Mouse (Mus musculus) heart, embryonic 15.5 days (tissue): ENCODE data around the gene Acap1. TPM values are rescaled to one million over a fixed set of nuclear protein-coding genes. Genes with fewer than 3 reads are reported as not detected.

Source experiments
- ATAC-seq: fragments of 200-750 bp; cut with Nextera tagmentation; replicated peaks from 2 replicates; pipeline ENCODE4 v1.8.0; 2017; ENCODE audit warnings: low read depth, moderate TSS enrichment; ENCODE audit not compliant: insufficient number of reproducible peaks, insufficient read depth, low FRiP score
- H3K27ac ChIP-seq: fragments of 300-500 bp; sonication (generic); 2 replicates; pipeline ENCODE4 v1.5.1; 2015; ENCODE audit warnings: mild to moderate bottlenecking, inconsistent platforms
- H3K27me3 ChIP-seq: fragments of 300-500 bp; sonication (generic); 2 replicates; pipeline ENCODE4 v1.6.1; 2015; ENCODE audit warnings: inconsistent platforms
- H3K36me3 ChIP-seq: fragments of 300-500 bp; sonication (generic); 2 replicates; pipeline ENCODE4 v1.6.1; 2015; ENCODE audit warnings: mild to moderate bottlenecking, inconsistent platforms
- H3K4me1 ChIP-seq: fragments of 300-500 bp; sonication (generic); replicated peaks from 2 replicates; pipeline ENCODE4 v1.6.1; 2015; ENCODE audit warnings: inconsistent platforms
- H3K4me2 ChIP-seq: fragments of 300-500 bp; sonication (generic); 2 replicates; pipeline ENCODE4 v1.6.1; 2015; ENCODE audit warnings: inconsistent platforms, mild to moderate bottlenecking, moderate library complexity
- H3K4me3 ChIP-seq: fragments of 300-500 bp; sonication (generic); 2 replicates; pipeline ENCODE4 v1.5.1; 2015; ENCODE audit warnings: mild to moderate bottlenecking, inconsistent platforms
- H3K9ac ChIP-seq: fragments of 300-500 bp; sonication (generic); 2 replicates; pipeline ENCODE4 v1.6.1; 2015; ENCODE audit warnings: mild to moderate bottlenecking, inconsistent platforms
- H3K9me3 ChIP-seq: fragments of 300-500 bp; sonication (generic); replicated peaks from 2 replicates; pipeline ENCODE4 v1.6.1; 2016; ENCODE audit warnings: inconsistent platforms
- WGBS: fragments of 180-500 bp; shearing (Covaris S2); methylation state at CpG from one replicate; pipeline ENCODE4 v1.1.7; 2015; ENCODE audit warnings: mixed read lengths; 5-methylcytosine and 5-hydroxymethylcytosine counted together
- polyA plus RNA-seq: library from polyadenylated mRNA; unstranded; fragments of >200 nt; fragmentation: Nextera tagmentation; extraction: Ambion mirVana; gene quantifications from 2 replicates; pipeline ENCODE4 v1.2.1, GENCODE M21; 2015

Gene Acap1
- polyA plus RNA-seq, 1 experiment from 2014 or later: 4.5 TPM

DNA sequence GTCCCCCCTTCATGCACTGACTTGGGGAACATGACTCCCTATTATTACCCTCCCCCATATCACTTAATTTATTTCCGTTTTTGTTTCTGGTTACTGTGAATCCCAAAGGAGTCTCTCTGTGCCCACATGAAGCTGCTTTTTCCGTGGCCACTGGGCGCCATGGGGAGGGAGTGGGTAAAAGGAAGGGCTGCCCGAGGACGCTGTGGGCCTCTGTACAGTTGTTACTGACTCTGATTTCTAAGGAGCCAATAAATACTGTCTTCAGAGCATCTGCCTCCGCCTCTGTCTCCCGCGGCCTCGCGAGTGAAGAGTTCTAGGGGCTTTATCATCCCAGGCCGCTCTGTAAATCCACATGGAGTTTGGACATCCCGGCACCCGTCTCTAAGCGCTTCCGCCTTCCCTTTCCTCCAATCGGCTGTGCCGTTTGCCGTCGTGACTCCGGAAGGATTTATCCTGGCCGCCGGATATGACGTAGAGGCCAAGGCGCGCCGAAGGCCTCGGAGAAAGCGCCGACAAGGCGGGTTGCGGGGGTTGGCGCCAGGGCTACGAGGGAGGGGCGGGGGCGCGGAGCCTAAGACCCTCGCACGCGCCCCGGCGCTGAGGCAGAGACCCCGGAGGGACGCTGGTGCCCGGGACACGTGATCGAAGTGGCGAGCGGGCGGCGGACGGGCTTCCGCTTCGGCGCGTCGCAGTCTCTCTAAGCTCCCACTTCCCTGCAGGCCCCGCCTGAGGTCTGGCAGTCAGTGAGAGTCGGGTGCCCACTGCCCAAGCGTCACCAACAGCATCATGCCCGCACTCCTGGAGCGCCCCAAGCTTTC lies 18.4 kb upstream of the Acap1 start, which contains the start of gene Gps2:
TSS of gene Gps2 (plus strand) at position 335 of the 818 bp plus-strand sequence.
- peaks cover 36% of the 10 kb centered on the region for H3K4me1 ChIP-seq
- 2% methylated on average over 61 of the region's 61 CpGs for WGBS
- H3K4me2 ChIP-seq: peak within 1 kb of the TSS; percentile 93
- no peaks in the 10 kb centered on the region for H3K9me3 ChIP-seq
- H3K36me3 ChIP-seq: peaks cover 83% of the 10 kb centered on the region
- no peaks in the 10 kb centered on the region for H3K27me3 ChIP-seq
- peak within 1 kb of the TSS; percentile 83 for H3K4me3 ChIP-seq
- peak within 1 kb of the TSS; percentile 79 for H3K9ac ChIP-seq
- ATAC-seq: peak; percentile 86
- peak within 1 kb of the TSS; percentile 91 for H3K27ac ChIP-seq

DNA sequence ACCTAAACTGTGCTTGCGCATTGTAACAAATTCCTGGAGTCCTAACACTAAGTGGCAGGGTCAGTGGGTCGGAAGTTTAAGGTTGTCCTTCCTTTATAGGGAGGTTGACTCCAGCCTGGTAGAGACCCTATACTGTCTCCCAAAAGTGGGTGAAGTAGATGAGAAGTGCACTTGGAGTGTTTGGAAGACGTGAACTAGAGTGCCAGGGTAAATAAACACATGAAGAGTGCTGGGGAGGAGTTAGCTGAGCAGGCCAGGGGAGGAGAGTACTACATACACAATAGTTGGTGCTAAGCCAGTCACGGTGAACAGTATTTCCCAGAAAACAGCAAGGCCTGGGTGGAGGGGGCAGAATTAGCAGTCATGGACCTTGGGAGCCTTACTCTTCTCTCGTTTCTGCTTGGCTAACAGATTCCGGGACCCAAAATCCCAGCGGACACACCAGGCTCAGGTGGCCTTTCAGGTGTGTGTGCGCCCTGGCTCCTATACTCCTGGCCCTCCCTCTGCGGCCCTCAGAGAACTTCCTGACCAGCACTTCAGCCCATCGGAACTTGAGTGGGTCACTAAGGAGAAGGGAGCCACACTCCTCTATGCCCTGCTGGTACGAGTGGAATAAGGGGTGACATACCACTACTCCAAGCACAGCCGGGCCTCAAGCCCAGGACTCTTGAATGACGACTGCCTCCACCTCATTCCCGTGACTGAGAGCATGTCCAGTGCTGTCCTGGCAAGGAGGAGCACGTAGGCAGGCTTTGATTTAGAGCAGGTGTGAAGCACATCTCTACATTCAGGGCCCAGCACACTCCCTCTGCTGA lies 17.6 kb upstream of the Acap1 start:
- H3K9ac ChIP-seq: peak overlapping the region; percentile 79
- ATAC-seq: no peak
- H3K36me3 ChIP-seq: peaks cover 83% of the 10 kb centered on the region
- H3K4me1 ChIP-seq: peaks cover 28% of the 10 kb centered on the region
- peak overlapping the region; percentile 83 for H3K4me3 ChIP-seq
- no peaks in the 10 kb centered on the region for H3K27me3 ChIP-seq
- WGBS: 72% methylated on average over 15 of the region's 15 CpGs
- H3K9me3 ChIP-seq: no peaks in the 10 kb centered on the region
- peak overlapping the region; percentile 93 for H3K4me2 ChIP-seq
- H3K27ac ChIP-seq: 0 out of 2 replicates have a peak overlapping the region, but pooled peaks have one; percentile 91

DNA sequence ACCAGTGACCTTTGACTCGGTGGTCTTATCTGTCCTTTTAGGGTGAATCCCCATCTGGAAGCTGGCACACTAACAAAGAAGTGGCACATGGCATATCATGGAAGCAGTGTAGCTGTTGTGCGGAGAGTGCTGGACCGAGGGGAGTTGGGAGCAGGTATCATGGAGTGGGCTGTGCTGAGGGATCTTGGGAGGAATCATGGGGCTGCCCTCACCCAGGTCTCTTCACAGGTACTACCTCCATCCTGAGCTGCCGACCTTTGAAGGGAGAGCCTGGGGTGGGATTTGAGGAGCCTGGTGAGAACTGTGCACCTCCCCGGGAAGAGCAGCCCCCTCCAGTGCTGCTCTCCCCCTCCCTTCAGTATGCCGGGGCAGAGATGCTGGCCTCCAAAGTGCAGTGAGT lies 16.4 kb upstream of the Acap1 start:
- Histone ChIP-seq H3K36me3 (peaks cover 83% of the 10 kb centered on the region), H3K4me1 (peaks cover 28% of the 10 kb centered on the region), H3K9me3 (no peaks in the 10 kb centered on the region), H3K27ac (no peak overlapping the region), H3K4me3 (no peak overlapping the region), H3K4me2 (no peak overlapping the region), H3K9ac (no peak overlapping the region), H3K27me3 (no peaks in the 10 kb centered on the region)
- WGBS: 81% methylated on average over 6 of the region's 6 CpGs
- no peak for ATAC-seq

DNA sequence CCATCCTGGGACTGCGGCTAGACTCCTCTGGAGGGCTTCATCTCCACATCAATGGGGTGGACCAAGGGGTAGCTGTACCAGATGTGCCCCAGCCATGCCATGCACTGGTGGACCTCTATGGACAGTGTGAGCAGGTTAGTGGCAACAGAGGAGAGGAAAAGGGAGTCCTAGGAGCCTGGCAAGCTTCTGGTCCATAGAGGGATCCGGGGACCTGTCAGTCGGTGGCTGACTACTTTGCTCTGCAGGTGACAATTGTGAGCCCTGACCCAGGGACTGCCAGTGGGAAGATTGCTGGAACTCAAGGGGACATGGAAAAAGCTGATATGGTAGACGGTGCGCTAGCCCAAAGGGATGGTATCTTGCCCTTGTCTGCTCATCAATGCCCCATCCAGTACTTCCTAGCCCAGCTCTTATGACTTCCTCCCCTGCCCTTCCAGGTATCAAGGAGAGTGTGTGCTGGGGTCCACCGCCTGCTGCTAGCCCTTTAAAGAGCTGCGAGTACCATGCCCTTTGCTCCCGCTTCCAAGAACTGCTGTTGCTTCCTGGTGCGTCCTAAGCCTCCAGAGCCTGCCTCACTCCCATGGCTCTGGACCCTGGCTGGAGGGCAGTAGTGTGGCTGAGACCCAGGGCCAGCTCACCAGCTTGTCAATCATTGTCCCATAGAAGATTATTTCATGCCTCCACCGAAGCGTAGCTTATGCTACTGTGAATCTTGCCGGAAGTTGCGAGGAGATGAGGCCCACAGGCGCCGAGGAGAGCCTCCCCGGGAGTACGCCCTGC lies 15.6 kb upstream of the Acap1 start:
- no peak for ATAC-seq
- peaks cover 23% of the 10 kb centered on the region for H3K4me1 ChIP-seq
- H3K9me3 ChIP-seq: no peaks in the 10 kb centered on the region
- no peak overlapping the region for H3K4me2 ChIP-seq
- no peak overlapping the region for H3K9ac ChIP-seq
- no peaks in the 10 kb centered on the region for H3K27me3 ChIP-seq
- peaks cover 83% of the 10 kb centered on the region for H3K36me3 ChIP-seq
- H3K27ac ChIP-seq: no peak overlapping the region
- no peak overlapping the region for H3K4me3 ChIP-seq
- 90% methylated on average over 17 of the region's 17 CpGs for WGBS

DNA sequence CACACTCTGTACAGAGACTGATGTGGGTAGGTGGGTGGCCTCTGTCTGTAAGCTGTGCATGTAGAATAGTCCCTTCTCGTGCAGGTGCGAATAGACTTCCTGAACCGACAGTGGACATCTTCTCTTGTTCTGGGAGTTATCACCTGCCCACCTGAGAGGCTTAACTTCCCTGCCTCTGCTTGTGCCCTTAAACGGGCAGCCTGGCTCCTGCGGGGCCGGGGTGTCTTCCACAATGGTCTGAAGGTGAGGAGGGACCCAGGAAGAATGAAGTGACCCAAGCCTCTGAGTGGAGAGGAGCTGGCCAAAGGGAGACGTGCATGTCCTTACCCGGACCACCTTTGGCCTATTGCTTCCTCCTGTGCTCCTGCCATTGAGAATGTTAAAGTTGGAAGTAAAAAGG lies 14.8 kb upstream of the Acap1 start:
- H3K27me3 ChIP-seq: no peaks in the 10 kb centered on the region
- WGBS: 92% methylated on average over 8 of the region's 8 CpGs
- peaks cover 83% of the 10 kb centered on the region for H3K36me3 ChIP-seq
- peaks cover 15% of the 10 kb centered on the region for H3K4me1 ChIP-seq
- no peaks in the 10 kb centered on the region for H3K9me3 ChIP-seq
- ATAC-seq: no peak
- no peak overlapping the region for H3K4me3 ChIP-seq
- no peak overlapping the region for H3K27ac ChIP-seq
- H3K9ac ChIP-seq: no peak overlapping the region
- H3K4me2 ChIP-seq: no peak overlapping the region

DNA sequence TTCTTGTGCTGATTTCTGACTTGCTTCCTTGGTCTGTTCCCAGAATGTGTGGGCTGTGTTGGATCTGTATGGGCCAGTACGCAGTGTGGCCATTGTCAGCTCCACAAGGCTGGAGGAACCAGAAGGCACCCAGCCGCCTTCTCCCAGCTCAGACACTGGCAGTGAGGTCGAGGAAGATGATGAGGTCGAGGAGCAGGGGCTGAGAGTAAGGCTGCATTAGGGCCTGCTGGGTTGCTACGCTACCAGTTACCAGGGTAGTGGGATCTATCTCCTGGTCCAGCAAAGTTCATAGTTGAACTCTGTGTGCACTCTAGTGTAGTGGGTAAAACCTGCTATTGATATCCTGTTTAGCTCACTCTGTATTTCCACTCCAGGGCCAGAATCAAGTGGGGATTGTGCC lies 13.8 kb upstream of the Acap1 start:
- peaks cover 6% of the 10 kb centered on the region for H3K4me1 ChIP-seq
- H3K27me3 ChIP-seq: no peaks in the 10 kb centered on the region
- no peak overlapping the region for H3K4me2 ChIP-seq
- no peak overlapping the region for H3K9ac ChIP-seq
- WGBS: 86% methylated on average over 5 of the region's 5 CpGs
- no peak overlapping the region for H3K4me3 ChIP-seq
- H3K9me3 ChIP-seq: no peaks in the 10 kb centered on the region
- peaks cover 91% of the 10 kb centered on the region for H3K36me3 ChIP-seq
- no peak overlapping the region for H3K27ac ChIP-seq
- ATAC-seq: no peak

DNA sequence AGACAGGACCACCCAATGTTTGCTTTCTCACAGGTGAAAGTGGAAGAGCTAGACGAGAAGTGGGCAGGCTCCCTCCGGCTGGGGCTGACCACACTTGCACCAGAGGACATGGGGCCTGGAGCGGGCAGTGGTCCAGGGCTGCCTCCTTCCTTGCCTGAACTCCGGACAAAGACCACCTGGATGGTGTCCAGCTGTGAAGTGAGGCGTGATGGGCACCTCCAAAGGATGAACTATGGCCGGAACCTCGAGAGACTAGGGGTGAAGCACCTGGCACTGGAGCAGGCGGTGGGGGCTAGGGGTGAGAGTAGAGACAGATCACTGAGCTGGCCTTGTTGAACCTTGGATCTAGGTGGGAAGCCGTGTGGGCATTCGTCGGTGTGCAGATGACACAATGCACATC lies 13.3 kb upstream of the Acap1 start:
- no peaks in the 10 kb centered on the region for H3K27me3 ChIP-seq
- no peak overlapping the region for H3K27ac ChIP-seq
- peaks cover 5% of the 10 kb centered on the region for H3K4me1 ChIP-seq
- WGBS: 92% methylated on average over 11 of the region's 11 CpGs
- H3K4me3 ChIP-seq: no peak overlapping the region
- H3K9me3 ChIP-seq: no peaks in the 10 kb centered on the region
- no peak overlapping the region for H3K4me2 ChIP-seq
- no peak for ATAC-seq
- H3K36me3 ChIP-seq: peaks cover 96% of the 10 kb centered on the region
- no peak overlapping the region for H3K9ac ChIP-seq

DNA sequence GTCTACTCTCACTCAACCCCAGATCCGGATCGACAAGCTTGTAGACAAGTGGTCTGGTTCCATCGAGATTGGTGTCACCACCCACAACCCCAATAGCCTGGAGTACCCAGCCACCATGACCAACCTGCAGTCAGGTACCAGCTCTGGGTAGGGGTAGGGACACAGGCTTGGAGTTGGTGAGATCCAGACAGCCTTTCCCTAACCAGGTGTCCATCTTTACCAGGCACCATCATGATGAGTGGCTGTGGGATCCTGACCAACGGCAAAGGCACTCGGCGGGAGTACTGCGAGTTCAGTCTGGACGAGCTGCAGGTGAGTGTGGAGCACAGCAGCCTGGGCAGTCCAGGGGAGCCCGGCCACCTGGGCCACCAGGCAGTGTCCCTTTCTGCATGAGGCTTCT lies 9.0 kb upstream of the Acap1 start:
- ATAC-seq: no peak
- Histone ChIP-seq H3K9me3 (no peaks in the 10 kb centered on the region), H3K9ac (no peak overlapping the region), H3K4me2 (no peak overlapping the region), H3K4me1 (peaks cover 24% of the 10 kb centered on the region), H3K27ac (no peak overlapping the region), H3K36me3 (peaks cover 56% of the 10 kb centered on the region), H3K27me3 (no peaks in the 10 kb centered on the region), H3K4me3 (no peak overlapping the region)
- WGBS: 95% methylated on average over 9 of the region's 9 CpGs

DNA sequence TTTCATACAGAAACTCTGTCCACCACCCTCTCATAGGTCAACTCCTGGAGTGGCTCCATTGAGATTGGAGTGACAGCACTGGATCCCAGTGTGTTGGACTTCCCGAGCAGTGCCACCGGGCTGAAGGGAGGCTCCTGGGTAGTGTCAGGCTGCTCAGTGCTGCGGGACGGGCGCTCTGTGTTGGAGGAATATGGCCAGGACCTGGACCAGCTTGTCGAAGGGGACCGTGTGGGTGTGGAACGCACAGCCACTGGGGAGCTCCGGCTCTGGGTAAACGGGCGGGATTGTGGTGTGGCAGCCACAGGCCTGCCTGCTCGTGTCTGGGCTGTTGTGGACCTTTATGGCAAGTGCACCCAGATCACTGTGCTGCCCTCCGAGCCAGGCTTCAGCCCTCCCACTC lies 7.6 kb upstream of the Acap1 start:
- no peak overlapping the region for H3K27ac ChIP-seq
- H3K36me3 ChIP-seq: peaks cover 43% of the 10 kb centered on the region
- 79% methylated on average over 13 of the region's 13 CpGs for WGBS
- peak overlapping the region; percentile 95 for H3K4me3 ChIP-seq
- no peak for ATAC-seq
- H3K4me1 ChIP-seq: peaks cover 30% of the 10 kb centered on the region
- H3K9ac ChIP-seq: peak overlapping the region; percentile 93; the same call in 1 of the 2 replicates
- H3K27me3 ChIP-seq: no peaks in the 10 kb centered on the region
- H3K4me2 ChIP-seq: peak overlapping the region; percentile 87
- H3K9me3 ChIP-seq: no peaks in the 10 kb centered on the region

DNA sequence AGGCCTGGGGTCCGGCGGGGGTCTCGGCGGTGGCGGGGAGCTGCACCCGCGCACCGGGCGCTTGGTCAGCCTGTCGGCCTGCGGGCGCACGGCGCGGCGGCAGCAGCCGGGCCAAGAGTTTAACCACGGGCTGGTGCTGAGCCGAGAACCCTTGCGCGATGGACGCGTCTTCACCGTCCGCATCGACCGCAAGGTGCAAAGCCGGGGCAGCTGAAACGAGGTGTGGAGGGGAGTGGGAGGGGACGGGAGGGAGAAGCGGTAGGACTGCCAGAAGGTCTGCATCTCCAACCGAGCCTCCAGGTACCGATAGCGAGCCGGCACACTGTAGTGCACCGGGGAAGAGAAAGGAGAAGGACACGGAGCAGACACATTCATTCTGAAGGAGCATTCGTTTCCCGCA lies 6.7 kb upstream of the Acap1 start:
- 0 out of 2 replicates have a peak, but pooled peaks have one; percentile 1 for ATAC-seq
- Histone ChIP-seq H3K4me2 (peak overlapping the region; percentile 87), H3K27ac (peak overlapping the region; percentile 99), H3K36me3 (peaks cover 33% of the 10 kb centered on the region), H3K4me3 (peak overlapping the region; percentile 95), H3K4me1 (peaks cover 30% of the 10 kb centered on the region), H3K27me3 (no peaks in the 10 kb centered on the region), H3K9ac (peak overlapping the region; percentile 93), H3K9me3 (no peaks in the 10 kb centered on the region)
- under 1% methylated on average over 37 of the region's 39 CpGs for WGBS

DNA sequence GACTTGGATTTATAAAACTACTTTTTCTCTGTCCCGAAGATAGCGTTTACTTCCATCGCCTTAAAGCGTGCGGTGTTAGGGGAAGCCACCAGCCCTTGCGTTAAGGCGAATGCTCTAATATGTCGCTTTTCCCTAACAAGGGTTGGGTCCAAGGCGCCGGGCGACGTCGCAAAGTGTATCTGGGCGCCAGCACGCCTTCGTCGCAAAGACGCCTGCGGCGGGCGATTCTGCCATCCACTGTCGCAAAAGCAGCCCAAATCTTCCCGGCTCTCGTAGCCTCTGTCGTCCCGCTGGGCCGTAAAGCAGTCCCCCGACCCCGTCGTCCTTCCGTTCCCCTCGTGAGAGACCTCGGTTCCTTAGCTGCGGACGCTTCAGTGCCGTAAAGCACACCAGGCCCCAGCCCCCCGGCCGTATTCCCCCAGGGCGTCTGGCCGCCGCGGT lies 6.1 kb upstream of the Acap1 start:
- H3K9ac ChIP-seq: peak overlapping the region; percentile 93
- H3K4me2 ChIP-seq: peak overlapping the region; percentile 87
- H3K36me3 ChIP-seq: peaks cover 27% of the 10 kb centered on the region
- peak; percentile 81 for ATAC-seq
- no peaks in the 10 kb centered on the region for H3K27me3 ChIP-seq
- peak overlapping the region; percentile 95 for H3K4me3 ChIP-seq
- no peaks in the 10 kb centered on the region for H3K9me3 ChIP-seq
- H3K4me1 ChIP-seq: peaks cover 30% of the 10 kb centered on the region
- under 1% methylated on average over 42 of the region's 42 CpGs for WGBS
- peak overlapping the region; percentile 99 for H3K27ac ChIP-seq
